Mouse (Mus musculus) kidney, postnatal 10 days (tissue): ENCODE measurements around the gene Cfap43.
A peak's percentile ranks its signal among the peaks of the same experiment; 100 is the strongest.

ENCODE experiments used
- DNase-seq: peaks from one replicate; pipeline ENCODE4 v3.0.0; 2021; ENCODE audit warnings: mixed read lengths

The Cfap43 gene

DNA sequence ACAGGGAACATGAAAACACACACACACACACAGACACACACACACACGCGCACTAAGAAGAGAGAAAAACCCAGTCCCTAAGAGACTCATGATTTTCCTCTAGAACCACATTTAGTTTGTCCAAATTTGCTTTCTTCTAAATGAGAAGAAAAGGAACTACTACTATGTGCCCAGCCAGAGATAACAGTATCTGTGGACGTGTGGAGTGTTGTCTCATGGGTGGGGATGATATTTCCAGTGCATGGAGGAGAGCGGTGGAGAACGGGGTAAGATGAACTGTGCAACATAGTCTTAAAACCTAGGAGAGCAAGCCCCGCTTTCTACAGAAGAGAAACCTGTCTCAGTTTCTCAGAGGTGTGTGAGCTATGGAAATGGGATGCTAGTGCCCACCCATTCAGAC, 135.2 kb downstream of the Cfap43 start:
- DNase-seq = no peak

- no peak for DNase-seq
These were observed 138.1 kb downstream of the Cfap43 start for GRCm38 (mm10) chr19:47780972-47781371.

- no peak for DNase-seq
These were observed 138.9 kb downstream of the Cfap43 start for GRCm38 (mm10) chr19:47780145-47780544.

DNA sequence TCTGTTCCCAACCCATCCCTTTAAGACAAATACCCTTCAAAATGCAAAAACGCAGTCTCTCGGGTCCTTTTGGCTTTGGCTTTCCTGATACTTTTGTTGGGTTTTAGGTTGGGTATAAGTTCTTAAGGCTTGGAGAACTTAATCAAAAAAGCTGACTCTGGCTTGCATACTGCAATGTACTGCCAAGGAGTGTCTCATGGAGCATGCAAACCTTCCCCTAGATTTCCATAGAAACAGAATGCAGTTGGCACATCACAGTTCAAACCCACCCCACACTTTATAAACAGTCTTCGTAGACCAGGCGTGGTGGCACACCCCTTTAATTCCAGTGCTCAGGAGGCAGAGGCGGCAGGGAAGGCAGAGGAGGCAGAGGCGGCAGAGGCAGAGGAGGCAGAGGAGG, 141.2 kb downstream of the Cfap43 start:
- no peak for DNase-seq

DNA sequence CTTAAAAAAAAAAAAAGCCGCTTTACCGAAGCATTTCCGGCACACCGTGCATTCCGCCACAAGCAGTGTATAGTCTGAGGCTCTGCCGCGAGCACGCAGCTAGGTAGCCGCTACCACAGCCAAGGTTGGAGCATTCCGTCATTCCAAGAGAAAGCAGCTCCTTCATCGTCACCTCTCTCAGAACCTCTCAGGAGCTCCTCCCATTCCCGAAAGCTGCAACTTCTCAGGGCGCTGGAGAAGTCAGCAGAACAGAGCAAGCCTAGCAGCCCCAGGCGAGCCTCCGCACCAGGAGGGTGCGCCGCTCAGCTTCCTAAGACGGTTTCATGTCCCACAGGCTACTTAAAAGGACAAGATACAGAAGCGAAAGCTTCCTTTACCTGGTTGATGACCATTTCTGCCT, 163.5 kb downstream of the Cfap43 start:
- DNase-seq = peak; percentile 45

GRCm38 (mm10) chr19:47754931-47755330, 164.2 kb downstream of the Cfap43 start:
- no peak for DNase-seq

- no peak for DNase-seq
These were observed 165.2 kb downstream of the Cfap43 start for GRCm38 (mm10) chr19:47753921-47754320.

DNA sequence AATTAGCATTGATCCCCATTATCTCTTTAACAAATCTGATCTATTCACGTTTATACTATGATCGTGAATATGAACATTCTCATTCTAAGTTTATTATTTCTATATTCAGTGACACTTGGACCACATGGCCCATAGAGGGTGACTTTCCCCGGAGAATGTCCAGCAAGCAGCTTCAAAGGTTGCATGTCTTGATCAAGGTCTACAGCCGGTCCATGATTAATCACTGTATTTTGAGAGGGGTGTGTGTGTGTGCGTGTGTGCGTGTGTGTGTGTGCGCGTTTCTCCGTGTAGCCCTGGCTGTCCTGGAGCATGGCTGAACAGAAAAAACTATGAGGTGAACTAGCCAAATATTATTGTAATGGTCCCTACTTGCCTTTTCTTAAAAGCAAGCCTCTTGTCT, 166.6 kb downstream of the Cfap43 start:
- DNase-seq = no peak

DNA sequence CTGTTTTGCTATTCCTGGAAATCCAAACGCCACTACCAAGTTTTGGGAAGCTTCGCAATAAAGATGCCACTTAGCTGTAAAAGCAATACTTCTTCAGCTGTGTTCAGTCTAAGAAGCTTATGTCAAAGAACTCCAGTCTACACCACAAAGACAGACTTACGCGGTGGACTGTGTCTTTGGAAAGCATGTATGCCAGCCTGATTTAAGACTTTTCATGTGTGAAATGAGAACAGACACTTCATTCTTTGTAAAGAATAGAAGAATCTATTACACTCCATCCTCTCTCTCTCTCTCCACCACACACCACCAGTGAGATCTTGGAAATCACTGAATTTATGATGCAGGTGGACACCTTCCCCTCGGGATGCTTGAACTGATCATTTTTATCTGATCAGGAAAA, 168.7 kb downstream of the Cfap43 start:
- no peak for DNase-seq

DNA sequence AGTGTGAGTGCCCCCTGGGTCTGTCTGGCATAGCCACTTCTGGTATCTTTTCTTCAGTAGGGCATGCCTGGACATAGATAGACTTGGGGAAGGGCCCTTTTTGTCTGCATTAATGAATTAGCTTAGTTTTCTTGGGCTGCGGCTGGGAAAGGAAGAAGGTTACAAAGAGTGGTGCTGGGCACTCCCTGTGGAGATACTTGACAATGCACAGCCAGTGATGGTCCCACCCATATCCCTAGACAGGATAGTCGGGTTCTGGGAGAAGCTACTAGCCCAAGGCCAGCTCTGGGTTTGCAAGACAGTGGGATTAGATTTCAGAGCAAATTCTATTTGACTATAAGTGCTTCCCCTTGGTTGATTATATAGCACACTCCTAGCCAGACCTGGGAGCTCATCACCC, 170.1 kb downstream of the Cfap43 start:
- DNase-seq = no peak

DNA sequence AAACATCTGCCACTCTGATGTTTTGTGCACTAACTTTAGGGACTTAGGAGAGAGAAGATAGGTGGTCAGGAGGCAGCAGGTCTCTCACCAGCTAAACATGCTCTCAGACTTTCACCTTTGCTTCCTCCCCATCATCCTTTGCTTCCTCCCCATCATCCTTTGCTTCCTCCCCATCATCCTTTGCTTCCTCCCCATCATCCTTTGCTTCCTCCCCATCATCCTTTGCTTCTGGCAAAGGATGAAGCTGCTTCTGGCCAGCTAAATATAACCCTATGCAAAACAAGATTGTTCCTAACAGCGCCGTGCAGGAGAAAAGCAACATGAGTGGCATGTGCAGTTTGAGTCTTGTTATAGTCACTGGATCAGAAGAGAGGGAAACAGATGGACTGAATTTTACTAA, 172.0 kb downstream of the Cfap43 start:
- no peak for DNase-seq

DNA sequence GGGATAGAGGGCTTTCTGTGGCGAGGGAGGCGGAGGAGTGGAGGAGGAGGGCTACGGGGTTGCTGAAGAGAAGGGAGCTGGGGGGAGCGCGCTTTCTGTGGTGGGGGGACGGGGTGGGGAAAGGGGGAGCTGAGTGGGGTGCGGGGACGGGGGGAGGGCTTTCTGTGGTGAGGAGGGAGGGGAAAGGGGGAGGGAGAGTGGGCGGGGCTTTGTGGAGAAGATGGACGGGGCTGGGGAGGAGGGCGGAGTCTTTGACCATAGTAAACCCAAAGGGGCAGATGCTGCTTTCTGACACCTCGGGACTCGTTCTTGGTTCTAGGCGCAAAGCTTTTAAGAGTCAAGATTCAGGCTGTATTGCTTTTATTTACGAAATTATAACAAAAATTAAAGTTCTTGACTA, 187.2 kb downstream of the Cfap43 start:
- peak; percentile 88 for DNase-seq

GRCm38 (mm10) chr19:47731071-47731881, 187.8 kb downstream of the Cfap43 start, which contains the start of gene Sfr1:
Gene Sfr1, plus strand, starts transcription at chr19:47731682.
- peak; percentile 100 for DNase-seq

DNA sequence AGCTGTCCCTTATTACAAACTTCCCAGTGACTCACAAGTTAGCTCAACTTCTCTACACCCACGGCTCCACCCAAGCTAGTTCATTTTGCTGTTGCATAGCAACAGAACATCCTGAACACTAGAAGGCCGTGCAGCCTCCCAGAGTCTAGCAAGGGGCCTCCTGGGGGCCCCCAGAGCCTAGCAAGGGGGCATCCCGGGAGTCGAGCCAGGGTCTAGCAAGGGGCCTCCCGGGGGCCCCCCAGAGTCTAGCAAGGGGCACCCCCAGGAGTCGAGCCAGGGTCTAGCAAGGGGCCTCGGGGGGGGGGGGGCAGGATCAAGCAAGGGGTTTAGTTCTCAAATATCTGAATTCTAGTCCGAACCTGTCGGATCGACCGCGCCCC, 188.4 kb downstream of the Cfap43 start:
- peak; percentile 67 for DNase-seq

- DNase-seq = no peak
These were observed 193.4 kb downstream of the Cfap43 start for GRCm38 (mm10) chr19:47725643-47726140.

- DNase-seq = no peak
These were observed 194.2 kb downstream of the Cfap43 start for GRCm38 (mm10) chr19:47724903-47725302.

- no peak for DNase-seq
These were observed 196.6 kb downstream of the Cfap43 start for GRCm38 (mm10) chr19:47722471-47722870.

DNA sequence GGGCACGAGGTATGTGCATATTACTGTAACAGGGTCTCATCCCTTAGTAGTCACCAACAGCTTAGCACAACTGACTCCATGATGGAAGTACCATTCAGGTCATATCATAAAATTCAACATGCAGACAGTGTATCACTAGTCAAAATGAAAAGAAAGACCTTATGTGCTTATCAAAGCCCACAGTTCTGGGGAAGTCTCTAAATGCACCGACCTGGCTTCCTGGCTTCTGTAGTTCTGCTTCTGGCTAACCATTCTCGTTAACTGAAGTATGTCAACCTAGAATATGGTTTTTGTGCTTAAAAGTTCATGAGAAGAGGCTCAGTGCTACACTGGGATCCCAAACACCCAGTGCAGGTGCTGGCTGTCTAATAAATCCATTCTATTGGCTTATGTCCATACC, 199.9 kb downstream of the Cfap43 start:
- no peak for DNase-seq

DNA sequence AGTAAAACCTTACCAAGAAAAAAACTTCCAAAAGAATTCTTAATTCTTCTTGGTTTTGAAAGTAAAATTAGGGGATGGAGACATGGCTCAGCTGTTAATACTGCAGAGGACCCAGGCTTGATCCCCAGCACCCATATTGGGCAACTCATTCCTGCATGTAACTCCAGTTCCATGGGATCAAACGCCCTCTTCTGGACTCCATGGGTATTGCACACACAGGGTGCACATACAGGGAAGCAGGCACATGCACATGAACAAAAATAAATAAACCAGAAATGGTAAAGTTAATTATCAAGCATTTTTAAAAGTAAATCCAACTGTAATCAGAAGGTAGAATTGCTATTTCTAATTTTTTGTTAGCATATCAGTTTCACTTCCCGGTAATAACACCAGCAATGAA, 202.9 kb downstream of the Cfap43 start:
- DNase-seq = no peak

GRCm38 (mm10) chr19:47713457-47713856, 205.6 kb downstream of the Cfap43 start:
- DNase-seq = peak; percentile 38

- no peak for DNase-seq
These were observed 208.7 kb downstream of the Cfap43 start for GRCm38 (mm10) chr19:47710376-47710775.

DNA sequence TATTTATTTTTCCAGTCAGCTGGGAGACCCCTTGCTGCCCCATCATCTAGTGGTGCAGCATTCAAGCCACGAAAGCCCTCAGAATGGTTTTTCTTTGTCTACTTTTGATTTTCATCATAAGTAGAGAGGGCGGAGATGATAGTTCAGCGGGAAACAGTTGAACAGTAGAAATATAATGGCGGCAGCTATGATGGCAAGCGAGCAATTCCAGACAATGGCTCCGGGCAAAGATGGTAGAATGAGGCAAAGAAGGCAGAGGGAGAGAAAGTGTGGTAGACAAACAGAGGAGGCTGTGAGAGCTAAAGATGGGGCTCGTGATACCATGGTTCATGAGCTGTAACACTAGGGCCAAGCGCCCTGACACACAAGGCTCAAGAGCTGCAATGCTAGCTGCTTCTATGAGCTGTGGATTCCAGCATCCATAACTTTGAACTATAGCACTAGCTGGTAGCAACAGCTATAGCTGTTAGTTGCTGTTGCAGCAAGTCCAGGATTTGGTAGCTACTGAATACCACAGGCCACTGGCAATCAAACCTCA, 213.2 kb downstream of the Cfap43 start:
- DNase-seq = no peak

GRCm38 (mm10) chr19:47705080-47705771, 213.9 kb downstream of the Cfap43 start:
- no peak for DNase-seq

DNA sequence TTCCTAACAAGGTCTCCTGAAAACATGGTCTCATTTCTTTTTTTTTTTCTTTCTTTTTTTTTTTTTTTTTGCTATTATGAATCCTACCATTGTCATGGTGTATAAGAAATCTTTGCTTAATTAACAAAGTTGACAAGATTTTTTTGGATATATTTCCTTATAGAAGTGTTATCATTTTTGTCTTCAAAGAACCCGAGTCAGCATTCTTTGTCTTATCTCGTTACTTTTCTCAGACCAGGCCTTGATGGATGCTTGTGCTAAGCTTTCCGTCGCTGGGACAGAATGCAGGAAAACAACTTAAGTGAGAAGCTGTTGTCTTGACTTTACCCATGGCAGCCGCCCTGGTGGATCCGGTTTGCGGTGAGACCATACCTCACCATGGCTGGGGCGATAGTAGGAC, 218.6 kb downstream of the Cfap43 start:
- DNase-seq = no peak
